Mouse (Mus musculus): ENCODE measurements around the gene G430095P16Rik. TPM values are rescaled to one million over a fixed set of nuclear protein-coding genes. Genes with fewer than 3 reads are reported as not detected.

G430095P16Rik gene
- polyA plus RNA-seq, 1 experiment from 2014 or later = 1.5 TPM

- no peaks in the 10 kb centered on the region for H3K27me3 ChIP-seq (replicated peaks; ENCODE audit: control insufficient read depth, insufficient read depth, low read length)
- DNase-seq (ENCODE audit: low spot score) = no peak
- H3K4me3 ChIP-seq (ENCODE audit: low read depth, low read length) = peak overlapping the region; percentile 38
- peak overlapping the region; percentile 58 for H3K9ac ChIP-seq (ENCODE audit: low read length)
- WGBS = 44% methylated on average over 9 of the region's 9 CpGs
- peak overlapping the region; percentile 56 for H3K4me2 ChIP-seq (ENCODE audit: low read length)
- H3K9me3 ChIP-seq (replicated peaks; ENCODE audit: control insufficient read depth, low read length) = no peaks in the 10 kb centered on the region
- H3K27ac ChIP-seq (ENCODE audit: low read depth, low read length) = peak overlapping the region; percentile 71
- H3K4me1 ChIP-seq (ENCODE audit: control insufficient read depth, insufficient read depth, low read length) = peaks cover 34% of the 10 kb centered on the region
- ATAC-seq = no peak
- H3K36me3 ChIP-seq (ENCODE audit: control insufficient read depth, insufficient read depth, low read length) = peaks cover 52% of the 10 kb centered on the region
Measured at GRCm38 (mm10) chr8:84766422-84766821, 43.6 kb downstream of the G430095P16Rik start.

- Histone ChIP-seq H3K4me3 (ENCODE audit: low read depth, low read length) (peak overlapping the region; percentile 38), H3K27ac (ENCODE audit: low read depth, low read length) (peak overlapping the region; percentile 33; the same call in 1 of the 2 replicates), H3K36me3 (ENCODE audit: control insufficient read depth, insufficient read depth, low read length) (peaks cover 44% of the 10 kb centered on the region), H3K9ac (ENCODE audit: low read length) (peak overlapping the region; percentile 58), H3K4me2 (ENCODE audit: low read length) (peak overlapping the region; percentile 56), H3K4me1 (ENCODE audit: control insufficient read depth, insufficient read depth, low read length) (peaks cover 33% of the 10 kb centered on the region), H3K9me3 (replicated peaks; ENCODE audit: control insufficient read depth, low read length) (no peaks in the 10 kb centered on the region), H3K27me3 (replicated peaks; ENCODE audit: control insufficient read depth, insufficient read depth, low read length) (no peaks in the 10 kb centered on the region)
- WGBS = 69% methylated on average over 10 of the region's 10 CpGs
- DNase-seq (ENCODE audit: low spot score) (no peak), ATAC-seq (no peak)
Measured at GRCm38 (mm10) chr8:84767221-84767620, 44.4 kb downstream of the G430095P16Rik start.

GRCm38 (mm10) chr8:84768343-84769095, 45.7 kb downstream of the G430095P16Rik start:
- WGBS = 84% methylated on average over 14 of the region's 14 CpGs
- Histone ChIP-seq H3K4me1 (ENCODE audit: control insufficient read depth, insufficient read depth, low read length) (peaks cover 33% of the 10 kb centered on the region), H3K27me3 (replicated peaks; ENCODE audit: control insufficient read depth, insufficient read depth, low read length) (no peaks in the 10 kb centered on the region), H3K9ac (ENCODE audit: low read length) (peak overlapping the region; percentile 77), H3K36me3 (ENCODE audit: control insufficient read depth, insufficient read depth, low read length) (peaks cover 34% of the 10 kb centered on the region), H3K4me2 (ENCODE audit: low read length) (peak overlapping the region; percentile 56), H3K9me3 (replicated peaks; ENCODE audit: control insufficient read depth, low read length) (no peaks in the 10 kb centered on the region), H3K27ac (ENCODE audit: low read depth, low read length) (peak overlapping the region; percentile 48; the same call in 1 of the 2 replicates), H3K4me3 (ENCODE audit: low read depth, low read length) (peak overlapping the region; percentile 38)
- DNase-seq (ENCODE audit: low spot score) (no peak), ATAC-seq (no peak)

- Histone ChIP-seq H3K36me3 (ENCODE audit: control insufficient read depth, insufficient read depth, low read length) (peaks cover 29% of the 10 kb centered on the region), H3K9ac (ENCODE audit: low read length) (peak overlapping the region; percentile 77), H3K4me1 (ENCODE audit: control insufficient read depth, insufficient read depth, low read length) (peaks cover 29% of the 10 kb centered on the region), H3K27ac (ENCODE audit: low read depth, low read length) (peak overlapping the region; percentile 48), H3K4me2 (ENCODE audit: low read length) (peak overlapping the region; percentile 56), H3K9me3 (replicated peaks; ENCODE audit: control insufficient read depth, low read length) (no peaks in the 10 kb centered on the region), H3K27me3 (replicated peaks; ENCODE audit: control insufficient read depth, insufficient read depth, low read length) (no peaks in the 10 kb centered on the region), H3K4me3 (ENCODE audit: low read depth, low read length) (peak overlapping the region; percentile 38)
- ATAC-seq = no peak
- DNase-seq (ENCODE audit: low spot score) = no peak
- WGBS = 63% methylated on average over 8 of the region's 8 CpGs
Measured at GRCm38 (mm10) chr8:84769324-84769723, 46.5 kb downstream of the G430095P16Rik start.

- H3K4me1 ChIP-seq (ENCODE audit: control insufficient read depth, insufficient read depth, low read length) = peaks cover 27% of the 10 kb centered on the region
Measured at GRCm38 (mm10) chr8:84770100-84770953, 47.5 kb downstream of the G430095P16Rik start.

GRCm38 (mm10) chr8:84771000-84771687, 48.3 kb downstream of the G430095P16Rik start:
- Histone ChIP-seq H3K27ac (ENCODE audit: low read depth, low read length) (peak overlapping the region; percentile 97), H3K4me3 (ENCODE audit: low read depth, low read length) (peak overlapping the region; percentile 38), H3K36me3 (ENCODE audit: control insufficient read depth, insufficient read depth, low read length) (peaks cover 29% of the 10 kb centered on the region), H3K4me2 (ENCODE audit: low read length) (peak overlapping the region; percentile 56), H3K27me3 (replicated peaks; ENCODE audit: control insufficient read depth, insufficient read depth, low read length) (peaks cover 7% of the 10 kb centered on the region), H3K9ac (ENCODE audit: low read length) (peak overlapping the region; percentile 77), H3K9me3 (replicated peaks; ENCODE audit: control insufficient read depth, low read length) (no peaks in the 10 kb centered on the region), H3K4me1 (ENCODE audit: control insufficient read depth, insufficient read depth, low read length) (peaks cover 27% of the 10 kb centered on the region)
- ATAC-seq (no peak), DNase-seq (ENCODE audit: low spot score) (no peak)
- 22% methylated on average over 5 of the region's 5 CpGs for WGBS

More at GRCm38 (mm10) chr8:84770100-84770953, 47.5 kb downstream of the G430095P16Rik start:
- peak overlapping the region; percentile 38 for H3K4me3 ChIP-seq (ENCODE audit: low read depth, low read length)
- no peak for DNase-seq (ENCODE audit: low spot score)
- peak overlapping the region; percentile 77 for H3K9ac ChIP-seq (ENCODE audit: low read length)
- H3K9me3 ChIP-seq (replicated peaks; ENCODE audit: control insufficient read depth, low read length) = no peaks in the 10 kb centered on the region
- WGBS = 22% methylated on average over 12 of the region's 12 CpGs
- no peaks in the 10 kb centered on the region; the same call in 1 of the 2 replicates for H3K27me3 ChIP-seq (replicated peaks; ENCODE audit: control insufficient read depth, insufficient read depth, low read length)
- H3K36me3 ChIP-seq (ENCODE audit: control insufficient read depth, insufficient read depth, low read length) = peaks cover 29% of the 10 kb centered on the region
- H3K27ac ChIP-seq (ENCODE audit: low read depth, low read length) = peak overlapping the region; percentile 97; the same call in 1 of the 2 replicates
- H3K4me2 ChIP-seq (ENCODE audit: low read length) = peak overlapping the region; percentile 56
- ATAC-seq = no peak

- Histone ChIP-seq H3K4me3 (ENCODE audit: low read depth, low read length) (peak overlapping the region; percentile 38), H3K36me3 (ENCODE audit: control insufficient read depth, insufficient read depth, low read length) (peaks cover 26% of the 10 kb centered on the region), H3K27me3 (replicated peaks; ENCODE audit: control insufficient read depth, insufficient read depth, low read length) (peaks cover 12% of the 10 kb centered on the region), H3K9ac (ENCODE audit: low read length) (peak overlapping the region; percentile 77), H3K4me1 (ENCODE audit: control insufficient read depth, insufficient read depth, low read length) (peaks cover 27% of the 10 kb centered on the region), H3K4me2 (ENCODE audit: low read length) (peak overlapping the region; percentile 56), H3K9me3 (replicated peaks; ENCODE audit: control insufficient read depth, low read length) (no peaks in the 10 kb centered on the region), H3K27ac (ENCODE audit: low read depth, low read length) (peak overlapping the region; percentile 97)
- WGBS = 8% methylated on average over 34 of the region's 34 CpGs
- DNase-seq (ENCODE audit: low spot score) (peak; percentile 40), ATAC-seq (no peak)
Measured at GRCm38 (mm10) chr8:84771941-84772378, 49.2 kb downstream of the G430095P16Rik start.

GRCm38 (mm10) chr8:84772628-84773027, 49.8 kb downstream of the G430095P16Rik start:
- no peak for ATAC-seq
- Histone ChIP-seq H3K4me2 (ENCODE audit: low read length) (peak overlapping the region; percentile 56), H3K4me1 (ENCODE audit: control insufficient read depth, insufficient read depth, low read length) (peaks cover 29% of the 10 kb centered on the region), H3K9me3 (replicated peaks; ENCODE audit: control insufficient read depth, low read length) (no peaks in the 10 kb centered on the region), H3K27me3 (replicated peaks; ENCODE audit: control insufficient read depth, insufficient read depth, low read length) (peaks cover 16% of the 10 kb centered on the region), H3K36me3 (ENCODE audit: control insufficient read depth, insufficient read depth, low read length) (peaks cover 19% of the 10 kb centered on the region), H3K9ac (ENCODE audit: low read length) (peak overlapping the region; percentile 77), H3K4me3 (ENCODE audit: low read depth, low read length) (peak overlapping the region; percentile 38), H3K27ac (ENCODE audit: low read depth, low read length) (peak overlapping the region; percentile 97)
- no peak for DNase-seq (ENCODE audit: low spot score)
- 0% methylated on average over 2 of the region's 3 CpGs for WGBS

Data from forebrain, embryonic 14.5 days (tissue).